Mouse (Mus musculus): ENCODE measurements around the gene Zfp30.

GRCm38 (mm10) chr7:29764702-29765101 is 19.1 kb upstream of the Zfp30 start:
- no peak for TF ChIP-seq CTCF (IDR thresholded peaks at IDR 0.05; ENCODE audit: control insufficient read depth, insufficient read depth, insufficient replicate concordance, low read depth, low read length)
- TF ChIP-seq POLR2A (IDR thresholded peaks at IDR 0.05; ENCODE audit: control insufficient read depth, low read depth, low read length), result no peak

Data from testis, adult 2 months (tissue).